Mouse (Mus musculus) embryo, embryonic 9.5 days (tissue): ENCODE results near the gene 1700001J03Rik.
"Not testable (repeated sequence)": the region's sequence is repeated elsewhere in the genome, so short reads cannot be mapped to it uniquely, and the experiment has no call there.

Experiments used
- DNase-seq: peaks from one replicate; pipeline ENCODE4 v3.0.0-alpha.2; 2017; ENCODE audit errors: extremely low spot score

Gene 1700001J03Rik

GRCm38 (mm10) chr5:146188144-146188543, 3.0 kb upstream of the 1700001J03Rik start:
- no peak for DNase-seq

- DNase-seq = not testable (repeated sequence)
These were observed 2.3 kb upstream of the 1700001J03Rik start for GRCm38 (mm10) chr5:146187441-146187840.

GRCm38 (mm10) chr5:146172744-146173143, 12.4 kb downstream of the 1700001J03Rik start:
- DNase-seq = not testable (repeated sequence)

DNA sequence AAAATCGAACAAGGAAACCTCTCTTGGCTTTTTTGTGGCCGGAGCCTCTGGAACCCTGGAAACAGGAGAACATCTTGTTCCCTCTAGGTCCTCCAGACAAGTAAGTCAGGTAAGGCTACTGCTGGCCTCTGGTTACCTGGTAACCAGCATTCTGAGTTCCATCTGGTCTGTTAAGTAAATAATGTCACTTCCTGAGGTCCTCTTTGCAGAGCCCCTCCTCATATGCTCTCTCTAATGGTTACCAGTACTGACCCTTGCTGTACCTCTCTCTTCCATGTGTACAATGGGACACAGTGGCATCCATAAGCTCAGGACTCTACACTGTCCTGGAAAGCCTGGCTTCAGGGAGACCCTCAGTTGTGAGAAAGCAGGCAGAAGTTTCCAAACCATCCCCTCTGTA, 14.5 kb downstream of the 1700001J03Rik start, which contains the start of gene Gm6309:
Gene Gm6309 (minus strand): TSS at position 101 of the 400 bp plus-strand sequence.
- DNase-seq = not testable (repeated sequence)

DNA sequence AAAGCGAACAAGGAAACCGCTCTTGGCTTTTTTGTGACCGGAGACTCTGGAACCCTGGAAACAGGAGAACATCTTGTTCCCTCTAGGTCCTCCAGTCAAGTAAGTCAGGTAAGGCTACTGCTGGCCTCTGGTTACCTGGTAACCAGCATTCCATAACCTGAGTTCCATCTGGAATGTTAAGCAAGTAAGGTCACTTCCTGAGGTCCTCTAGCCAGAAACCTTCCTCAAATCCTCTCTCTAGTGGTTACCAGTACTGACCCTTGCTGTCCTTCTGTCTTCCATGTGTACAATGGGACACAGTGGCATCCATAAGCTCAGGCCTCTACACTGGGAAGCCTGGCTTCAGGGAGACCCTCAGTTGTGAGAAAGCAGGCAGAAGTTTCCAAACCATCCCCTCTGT, 24.7 kb downstream of the 1700001J03Rik start, which contains the start of gene Gm5565:
Gene Gm5565 (minus strand): TSS at position 101 of the 400 bp plus-strand sequence.
- DNase-seq = not testable (repeated sequence)

DNA sequence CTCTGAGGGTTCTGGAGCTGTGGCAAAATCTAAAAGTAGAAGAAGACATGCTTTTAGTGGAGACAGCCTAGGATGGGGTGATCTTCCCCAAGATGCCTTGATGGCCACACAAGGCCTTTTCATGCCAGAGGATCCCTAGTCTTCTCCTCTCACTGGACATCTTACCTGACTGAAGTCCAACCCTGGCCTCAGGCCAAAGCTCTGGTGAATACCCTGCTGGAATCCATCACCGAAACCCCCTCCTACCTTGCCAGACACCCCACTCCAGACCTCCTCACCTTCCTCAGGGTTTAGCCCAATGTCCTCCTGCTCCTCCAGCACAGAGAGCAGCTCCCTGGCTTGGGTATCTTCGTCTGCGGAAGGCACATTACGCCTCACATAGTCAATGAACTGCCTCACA, 26.8 kb downstream of the 1700001J03Rik start:
- not testable (repeated sequence) for DNase-seq

DNA sequence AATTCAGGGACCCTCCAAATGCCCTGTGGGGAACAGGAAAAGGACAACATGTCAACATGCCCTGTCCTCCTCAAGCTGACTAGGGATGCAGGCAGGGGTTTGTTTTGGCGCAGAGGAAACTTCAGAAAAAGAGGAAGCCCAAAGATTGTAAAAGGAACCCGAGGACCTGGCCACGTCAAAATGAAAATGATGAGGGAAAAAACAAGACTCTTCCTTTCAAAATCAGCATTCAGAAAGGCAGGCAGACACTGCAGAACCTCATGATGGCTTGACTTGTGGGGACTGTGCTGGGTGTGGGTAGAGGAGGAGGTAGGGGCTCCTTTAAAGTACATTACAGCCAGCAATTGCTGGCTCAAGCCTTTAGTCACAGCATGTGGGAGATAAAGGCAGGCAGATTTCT, 34.6 kb downstream of the 1700001J03Rik start:
- no peak for DNase-seq

GRCm38 (mm10) chr5:146147903-146148302, 37.2 kb downstream of the 1700001J03Rik start:
- no peak for DNase-seq
